Mouse (Mus musculus) cerebellum, adult 2 months (tissue): ENCODE measurements around the gene Pik3c2g.

Experiments used
- CTCF ChIP-seq: fragments of 200-500 bp; IDR thresholded peaks from 2 replicates; pipeline ENCODE4 v1.5.1; 2011; ENCODE audit warnings: low read depth, mild to moderate bottlenecking, control low read depth, low read length, moderate library complexity, borderline replicate concordance; ENCODE audit not compliant: insufficient read depth
- POLR2A ChIP-seq: fragments of 200-500 bp; IDR thresholded peaks from 2 replicates; pipeline ENCODE4 v1.6.1; 2011; ENCODE audit warnings: low read length, control low read depth, borderline replicate concordance; ENCODE audit not compliant: insufficient read depth

DNA sequence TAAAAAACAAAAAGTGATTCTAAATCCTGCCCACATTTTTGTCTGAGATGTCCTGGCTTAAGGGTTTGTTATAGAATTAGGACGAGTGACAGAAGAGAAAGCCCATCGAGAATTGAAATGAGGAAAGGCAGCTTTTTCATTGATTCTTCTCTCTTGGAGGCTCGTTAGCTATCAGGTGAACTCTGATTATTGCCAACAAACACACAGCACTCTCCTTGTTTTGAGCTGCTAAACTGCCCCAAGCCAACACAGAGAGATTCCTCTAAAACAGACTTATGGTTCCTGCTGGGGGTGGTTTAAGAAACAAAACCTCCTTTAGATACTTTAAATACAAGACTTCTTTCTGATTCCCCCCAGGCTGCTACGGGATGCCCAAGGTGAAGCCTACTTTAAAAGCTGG lies 256.5 kb downstream of the Pik3c2g start:
- no peak for TF ChIP-seq CTCF
- TF ChIP-seq POLR2A = no peak
